Mouse (Mus musculus): Measurements from ENCODE around the gene Lyrm4. TPM values are rescaled to one million over a fixed set of nuclear protein-coding genes. Genes with fewer than 3 reads are reported as not detected.

The Lyrm4 gene
- polyA plus RNA-seq, 1 experiment from 2014 or later: 38.8 TPM

- H3K36me3 ChIP-seq (ENCODE audit: control insufficient read depth, insufficient read depth, low read length): no peaks in the 10 kb centered on the region
- no peak overlapping the region for H3K4me2 ChIP-seq (ENCODE audit: low read length)
- no peak overlapping the region for H3K27ac ChIP-seq (ENCODE audit: low read depth, low read length)
- no peak overlapping the region for H3K4me3 ChIP-seq (ENCODE audit: low read length)
- no peaks in the 10 kb centered on the region for H3K9me3 ChIP-seq (ENCODE audit: control insufficient read depth, low read length)
- no peak overlapping the region for H3K9ac ChIP-seq (ENCODE audit: low read depth, low read length)
- peaks cover 8% of the 10 kb centered on the region for H3K27me3 ChIP-seq (replicated peaks; ENCODE audit: control insufficient read depth, insufficient read depth, low read length)
- peaks cover 6% of the 10 kb centered on the region for H3K4me1 ChIP-seq (ENCODE audit: control insufficient read depth, insufficient read depth, low read depth, low read length)
- 96% methylated on average over 4 of the region's 4 CpGs for WGBS
- ATAC-seq: no peak
These were observed 153.7 kb downstream of the Lyrm4 start for GRCm38 (mm10) chr13:35963583-35963982.

DNA sequence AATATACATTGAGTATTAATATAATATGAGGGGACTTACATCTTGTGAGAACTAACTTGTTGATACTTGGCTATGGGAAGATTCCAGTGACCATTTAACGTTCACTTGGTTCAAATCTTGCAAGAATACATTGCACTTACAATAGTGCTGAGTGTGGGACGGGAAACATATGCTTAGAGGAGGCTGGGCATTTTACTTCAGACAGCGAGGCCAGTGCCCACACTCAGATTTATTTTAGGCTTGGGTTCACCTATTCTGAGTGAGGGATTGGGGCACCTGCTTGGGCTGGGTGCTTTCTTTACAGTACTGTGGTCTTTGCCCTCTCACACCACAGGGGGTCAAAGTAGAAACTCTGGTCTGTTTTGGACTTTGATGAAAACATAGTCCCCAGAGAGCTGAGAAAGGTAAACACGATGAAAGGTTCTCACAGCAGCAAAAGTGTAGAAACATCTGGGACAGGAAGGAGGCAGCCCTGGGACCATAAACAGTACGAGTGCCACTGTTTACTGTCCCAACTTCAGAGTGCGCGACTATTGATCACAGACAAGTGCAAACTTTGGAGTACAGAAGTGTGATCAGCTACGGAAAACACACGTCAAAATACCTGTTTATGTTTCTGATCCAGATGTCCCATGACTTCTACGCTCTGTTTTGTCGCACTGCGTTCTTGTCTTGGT is 157.8 kb downstream of the Lyrm4 start:
- H3K9ac ChIP-seq (ENCODE audit: low read depth, low read length): no peak overlapping the region
- ATAC-seq: no peak
- no peaks in the 10 kb centered on the region for H3K36me3 ChIP-seq (ENCODE audit: control insufficient read depth, insufficient read depth, low read length)
- no peaks in the 10 kb centered on the region; the same call in 1 of the 2 replicates for H3K9me3 ChIP-seq (ENCODE audit: control insufficient read depth, low read length)
- 84% methylated on average over 12 of the region's 12 CpGs for WGBS
- no peak overlapping the region for H3K4me3 ChIP-seq (ENCODE audit: low read length)
- H3K27ac ChIP-seq (ENCODE audit: low read depth, low read length): no peak overlapping the region
- H3K27me3 ChIP-seq (replicated peaks; ENCODE audit: control insufficient read depth, insufficient read depth, low read length): no peaks in the 10 kb centered on the region
- H3K4me1 ChIP-seq (ENCODE audit: control insufficient read depth, insufficient read depth, low read depth, low read length): no peaks in the 10 kb centered on the region
- no peak overlapping the region for H3K4me2 ChIP-seq (ENCODE audit: low read length)

- no peak for ATAC-seq
- no peaks in the 10 kb centered on the region for H3K27me3 ChIP-seq (replicated peaks; ENCODE audit: control insufficient read depth, insufficient read depth, low read length)
- no peak within 1 kb of the TSS for H3K27ac ChIP-seq (ENCODE audit: low read depth, low read length)
- H3K36me3 ChIP-seq (ENCODE audit: control insufficient read depth, insufficient read depth, low read length): no peaks in the 10 kb centered on the region
- H3K4me3 ChIP-seq (ENCODE audit: low read length): no peak within 1 kb of the TSS
- 95% methylated on average over 1 of the region's 1 CpGs for WGBS
- no peak within 1 kb of the TSS for H3K4me2 ChIP-seq (ENCODE audit: low read length)
- H3K4me1 ChIP-seq (ENCODE audit: control insufficient read depth, insufficient read depth, low read depth, low read length): no peaks in the 10 kb centered on the region
- no peak within 1 kb of the TSS for H3K9ac ChIP-seq (ENCODE audit: low read depth, low read length)
- no peaks in the 10 kb centered on the region; the same call in 1 of the 2 replicates for H3K9me3 ChIP-seq (ENCODE audit: control insufficient read depth, low read length)
These were observed 158.8 kb downstream of the Lyrm4 start, which contains the start of gene Ppp1r3g for GRCm38 (mm10) chr13:35958539-35958938. Ppp1r3g (plus strand) TSS chr13:35958839.

- Histone ChIP-seq H3K4me1 (ENCODE audit: control insufficient read depth, insufficient read depth, low read depth, low read length) (no peaks in the 10 kb centered on the region), H3K9ac (ENCODE audit: low read depth, low read length) (no peak overlapping the region), H3K36me3 (ENCODE audit: control insufficient read depth, insufficient read depth, low read length) (no peaks in the 10 kb centered on the region), H3K4me3 (ENCODE audit: low read length) (no peak overlapping the region), H3K27ac (ENCODE audit: low read depth, low read length) (no peak overlapping the region), H3K4me2 (ENCODE audit: low read length) (no peak overlapping the region), H3K9me3 (ENCODE audit: control insufficient read depth, low read length) (no peaks in the 10 kb centered on the region), H3K27me3 (replicated peaks; ENCODE audit: control insufficient read depth, insufficient read depth, low read length) (no peaks in the 10 kb centered on the region; the same call in 1 of the 2 replicates)
- ATAC-seq: no peak
- WGBS: 84% methylated on average over 17 of the region's 17 CpGs
These were observed 167.4 kb downstream of the Lyrm4 start for GRCm38 (mm10) chr13:35949814-35950455.

GRCm38 (mm10) chr13:35947354-35948000 is 169.8 kb downstream of the Lyrm4 start:
- no peaks in the 10 kb centered on the region for H3K4me1 ChIP-seq (ENCODE audit: control insufficient read depth, insufficient read depth, low read depth, low read length)
- H3K9me3 ChIP-seq (ENCODE audit: control insufficient read depth, low read length): no peaks in the 10 kb centered on the region
- H3K36me3 ChIP-seq (ENCODE audit: control insufficient read depth, insufficient read depth, low read length): no peaks in the 10 kb centered on the region
- peak; percentile 86 for ATAC-seq
- no peak overlapping the region for H3K9ac ChIP-seq (ENCODE audit: low read depth, low read length)
- H3K4me3 ChIP-seq (ENCODE audit: low read length): no peak overlapping the region
- WGBS: 27% methylated on average over 14 of the region's 14 CpGs
- no peak overlapping the region for H3K27ac ChIP-seq (ENCODE audit: low read depth, low read length)
- H3K27me3 ChIP-seq (replicated peaks; ENCODE audit: control insufficient read depth, insufficient read depth, low read length): no peaks in the 10 kb centered on the region; the same call in 1 of the 2 replicates
- no peak overlapping the region for H3K4me2 ChIP-seq (ENCODE audit: low read length)

DNA sequence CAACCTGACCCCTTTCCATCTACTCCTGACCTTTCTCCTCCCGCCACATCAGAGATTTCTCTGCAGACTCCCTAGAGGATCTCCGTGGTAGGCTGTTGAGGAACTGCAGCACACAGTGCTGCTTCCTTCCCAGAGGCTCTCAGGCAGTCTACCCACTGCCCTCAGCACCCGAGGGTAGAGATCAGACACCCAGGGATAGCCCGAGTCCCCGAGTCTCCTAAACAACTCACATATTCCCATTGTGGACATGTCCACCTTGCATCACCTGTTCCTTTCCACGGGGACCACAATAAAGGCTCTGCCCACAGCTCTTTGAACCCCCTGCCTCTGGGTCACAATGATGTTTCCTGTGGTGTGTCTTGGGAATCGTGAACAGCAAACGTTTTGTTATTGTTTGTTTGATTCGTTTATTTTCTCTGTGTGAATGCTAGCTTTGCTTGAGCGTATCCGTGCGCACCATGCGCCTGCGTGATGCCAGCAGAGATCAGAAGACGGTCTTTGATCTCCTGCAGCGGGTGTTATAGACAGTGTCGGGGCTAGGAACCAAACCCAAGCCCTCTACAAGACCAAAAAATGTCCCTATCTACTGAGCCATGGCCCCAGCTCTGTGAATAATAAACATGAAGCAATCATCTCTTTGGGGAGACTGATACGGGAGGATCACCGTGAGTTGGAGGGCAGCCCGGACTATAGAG is 170.5 kb downstream of the Lyrm4 start:
- H3K27me3 ChIP-seq (replicated peaks; ENCODE audit: control insufficient read depth, insufficient read depth, low read length): no peaks in the 10 kb centered on the region; the same call in 1 of the 2 replicates
- no peaks in the 10 kb centered on the region for H3K36me3 ChIP-seq (ENCODE audit: control insufficient read depth, insufficient read depth, low read length)
- H3K9ac ChIP-seq (ENCODE audit: low read depth, low read length): no peak overlapping the region; the same call in 1 of the 2 replicates
- no peaks in the 10 kb centered on the region for H3K9me3 ChIP-seq (ENCODE audit: control insufficient read depth, low read length)
- 74% methylated on average over 20 of the region's 20 CpGs for WGBS
- peak; percentile 54; the same call in 1 of the 2 replicates for ATAC-seq
- no peak overlapping the region for H3K4me3 ChIP-seq (ENCODE audit: low read length)
- H3K27ac ChIP-seq (ENCODE audit: low read depth, low read length): no peak overlapping the region
- no peak overlapping the region for H3K4me2 ChIP-seq (ENCODE audit: low read length)
- no peaks in the 10 kb centered on the region for H3K4me1 ChIP-seq (ENCODE audit: control insufficient read depth, insufficient read depth, low read depth, low read length)

GRCm38 (mm10) chr13:35940934-35941333 is 176.4 kb downstream of the Lyrm4 start:
- Histone ChIP-seq H3K36me3 (ENCODE audit: control insufficient read depth, insufficient read depth, low read length) (no peaks in the 10 kb centered on the region), H3K9me3 (ENCODE audit: control insufficient read depth, low read length) (no peaks in the 10 kb centered on the region), H3K4me3 (ENCODE audit: low read length) (no peak overlapping the region), H3K4me1 (ENCODE audit: control insufficient read depth, insufficient read depth, low read depth, low read length) (no peaks in the 10 kb centered on the region), H3K27me3 (replicated peaks; ENCODE audit: control insufficient read depth, insufficient read depth, low read length) (no peaks in the 10 kb centered on the region), H3K27ac (ENCODE audit: low read depth, low read length) (no peak overlapping the region), H3K9ac (ENCODE audit: low read depth, low read length) (no peak overlapping the region), H3K4me2 (ENCODE audit: low read length) (no peak overlapping the region)
- WGBS: 89% methylated on average over 5 of the region's 5 CpGs
- ATAC-seq: no peak

DNA sequence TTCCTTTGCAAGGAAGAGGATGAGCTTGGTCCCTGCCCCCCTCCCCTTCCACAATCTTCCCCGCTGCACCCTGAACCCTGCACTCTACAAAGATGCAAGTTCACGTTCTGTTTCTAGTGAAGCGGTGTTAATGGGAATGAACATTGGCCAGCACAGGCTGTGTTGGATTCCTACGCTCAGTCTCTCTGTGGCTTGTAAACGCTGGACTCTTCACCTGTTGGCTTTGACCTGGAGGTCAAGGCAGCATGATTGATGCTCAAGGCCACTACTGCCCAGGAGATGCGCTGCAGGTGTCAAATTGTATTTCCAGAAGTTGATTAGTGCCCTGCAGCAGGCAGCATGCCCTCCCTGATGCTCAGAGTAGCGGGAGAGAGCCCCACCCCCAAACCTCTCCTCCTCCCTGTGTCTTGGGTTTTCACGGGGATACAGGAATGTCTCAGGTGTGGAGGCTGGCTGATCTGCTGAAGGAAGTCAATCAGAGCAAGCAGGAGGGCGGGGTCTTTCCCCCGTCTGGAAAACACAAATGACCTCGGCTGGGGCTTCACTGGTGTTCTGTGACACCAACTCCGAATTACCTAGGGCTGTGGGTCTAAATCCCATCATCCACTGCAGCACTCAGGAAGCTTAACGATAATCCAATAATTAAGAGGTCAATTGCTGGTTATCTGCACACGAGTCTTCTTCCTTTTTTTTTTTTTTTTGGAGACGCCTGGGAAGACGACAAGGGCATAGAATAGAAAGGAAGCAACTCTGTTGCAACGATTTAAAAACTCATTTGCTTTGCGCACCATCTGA is 177.3 kb downstream of the Lyrm4 start:
- H3K27me3 ChIP-seq (replicated peaks; ENCODE audit: control insufficient read depth, insufficient read depth, low read length): no peaks in the 10 kb centered on the region
- H3K4me2 ChIP-seq (ENCODE audit: low read length): no peak overlapping the region
- H3K9ac ChIP-seq (ENCODE audit: low read depth, low read length): no peak overlapping the region
- no peak for ATAC-seq
- H3K9me3 ChIP-seq (ENCODE audit: control insufficient read depth, low read length): no peaks in the 10 kb centered on the region
- H3K27ac ChIP-seq (ENCODE audit: low read depth, low read length): no peak overlapping the region
- no peaks in the 10 kb centered on the region for H3K36me3 ChIP-seq (ENCODE audit: control insufficient read depth, insufficient read depth, low read length)
- no peaks in the 10 kb centered on the region for H3K4me1 ChIP-seq (ENCODE audit: control insufficient read depth, insufficient read depth, low read depth, low read length)
- 74% methylated on average over 18 of the region's 18 CpGs for WGBS
- H3K4me3 ChIP-seq (ENCODE audit: low read length): no peak overlapping the region

All from hindbrain, embryonic 16.5 days (tissue).